Mouse (Mus musculus) liver, postnatal 0 days (tissue): ENCODE measurements at regions not wholly inside any gene's neighbourhood (a gene's known extent, or its start where the extent isn't known, plus 50 kb on each side); places are given as distances from the start of the nearest gene placed in this dataset.

Source experiments
- CTCF ChIP-seq: sonication (generic); IDR thresholded peaks from 2 replicates; pipeline ENCODE4 v1.5.1; 2016; ENCODE audit warnings: antibody characterized with exemption, low read depth
- EP300 ChIP-seq: IDR thresholded peaks from 2 replicates; pipeline ENCODE4 v1.6.1; 2016; ENCODE audit warnings: antibody characterized with exemption, low read depth, mild to moderate bottlenecking

DNA sequence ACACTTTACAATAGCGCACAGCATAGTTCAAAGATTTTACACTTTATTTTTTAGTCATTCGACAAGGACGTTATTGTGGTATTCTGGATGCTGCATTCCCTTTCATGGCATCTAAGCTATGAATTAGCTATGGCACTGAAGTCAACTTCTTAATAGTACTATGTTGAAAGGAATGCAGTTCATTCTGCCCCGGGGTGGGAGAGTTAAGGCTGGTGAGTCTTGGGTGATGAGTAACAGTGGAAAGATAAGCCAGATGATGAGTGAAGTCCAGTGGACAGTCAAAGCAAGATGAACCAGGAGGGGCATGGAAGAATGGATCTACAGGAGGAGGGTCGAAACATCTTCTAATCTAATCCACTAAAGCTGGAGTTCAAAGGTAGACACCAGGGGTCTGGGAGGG is 63.4 kb upstream of the Tspan2 start:
- TF ChIP-seq CTCF: no peak
- TF ChIP-seq EP300: no peak
